Mouse (Mus musculus) adrenal gland (tissue): ENCODE results near the gene Spice1.

Source experiments
- intact Hi-C: fragments of 180-260 bp; cut with DNase I; formaldehyde crosslinking; loops from one replicate; pipeline ENCODE4 v1.15.1; 2025
- long read RNA-seq, 2 experiments: library from polyadenylated mRNA; unstranded; transcript quantifications; one replicate each; pipeline ENCODE4 v2.0.0; 2020; ENCODE audit warnings: borderline replicate concordance in 1 of 2; ENCODE audit not compliant: insufficient replicate concordance in 1 of 2

The Spice1 gene
- long read RNA-seq, experiment 1, full-length matches to known transcripts = 1 of 9 reads
- long read RNA-seq, experiment 1, partial matches to known transcripts = 3 of 9 reads
- long read RNA-seq, experiment 1, other reads (novel, unspliced or antisense) = 5 of 9 reads
- long read RNA-seq, experiment 2, full-length matches to known transcripts = 2 of 16 reads
- long read RNA-seq, experiment 2, partial matches to known transcripts = 5 of 16 reads
- long read RNA-seq, experiment 2, other reads (novel, unspliced or antisense) = 9 of 16 reads

DNA sequence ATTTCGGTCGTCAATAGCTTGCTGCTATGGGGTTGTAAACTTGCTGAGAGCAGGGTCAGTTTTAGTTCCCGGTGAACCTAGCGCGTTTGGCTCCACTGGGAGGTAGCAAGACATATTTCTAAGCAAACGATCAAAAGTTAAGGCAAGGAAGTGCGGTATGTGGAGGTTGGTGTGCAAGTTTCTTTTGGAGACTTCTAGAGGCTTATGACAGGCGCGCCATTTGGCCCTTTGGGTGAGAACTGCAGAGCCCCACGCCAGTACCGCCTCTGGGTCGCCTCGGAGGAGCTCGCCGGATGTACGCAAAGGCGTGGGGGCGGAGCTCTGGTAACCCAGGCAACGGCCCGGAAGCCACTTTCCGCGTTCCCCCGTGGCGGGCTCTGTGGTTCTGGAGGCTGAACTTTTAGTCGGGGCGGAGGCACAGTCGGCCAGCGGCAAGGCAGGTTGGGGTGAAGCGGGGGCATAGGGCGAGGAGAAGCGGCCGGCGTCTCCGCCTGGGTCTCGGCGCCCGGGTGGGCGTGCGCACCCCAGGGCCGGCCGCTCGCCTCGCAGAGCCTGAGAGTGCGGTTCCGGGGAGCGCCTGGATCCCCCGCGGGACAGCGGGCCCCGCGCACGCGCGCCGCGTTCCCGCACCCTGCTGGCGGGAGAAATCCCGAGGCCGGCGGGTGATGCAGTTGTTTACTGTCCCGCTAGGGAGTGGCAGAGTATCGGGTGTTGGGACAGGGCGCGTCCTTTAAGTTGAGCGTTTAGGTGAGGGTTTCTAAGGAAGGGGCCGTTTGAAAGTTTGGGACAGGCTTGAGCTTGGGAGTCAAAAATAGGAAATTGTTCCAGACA, at the start of gene Spice1:
Spice1 (plus strand) TSS at position 51 of the 831 bp plus-strand sequence.
- intact Hi-C loops = no loop called here

DNA sequence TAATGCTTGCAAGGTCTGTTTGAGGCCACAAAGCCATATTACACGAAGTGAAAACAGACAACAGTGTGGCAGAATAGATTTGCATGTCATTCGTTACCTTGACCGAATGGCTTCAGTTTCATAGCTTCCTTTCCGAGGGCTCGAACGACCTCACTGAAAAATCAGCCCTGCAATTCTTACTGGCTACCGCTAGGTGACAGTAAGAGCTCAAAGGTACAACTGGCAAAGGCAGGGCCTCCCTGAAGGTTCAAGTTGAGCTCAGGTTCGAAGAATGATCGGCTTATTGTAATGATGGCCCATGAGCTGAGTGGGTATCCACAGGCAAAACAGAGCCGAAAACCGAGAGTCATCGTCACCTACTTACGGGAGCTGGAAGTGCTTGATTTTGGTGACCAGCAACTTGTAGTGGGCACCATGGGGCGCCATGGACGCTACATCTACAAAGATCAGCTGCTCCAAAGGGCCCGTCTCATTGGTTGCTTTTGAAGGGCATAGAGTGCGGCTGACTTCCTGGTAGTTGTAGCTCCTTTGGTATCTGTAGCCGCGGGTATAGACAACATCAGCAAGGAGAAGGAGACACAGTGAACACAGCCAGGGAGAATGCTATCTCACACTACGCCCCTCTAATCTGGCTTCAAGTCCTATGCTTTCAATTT, 47.4 kb upstream of the Spice1 start:
- intact Hi-C loops = loop anchor here (10.0 kb wide), 1 partner anchor 65 kb away; no protein-coding TSS in a partner anchor

DNA sequence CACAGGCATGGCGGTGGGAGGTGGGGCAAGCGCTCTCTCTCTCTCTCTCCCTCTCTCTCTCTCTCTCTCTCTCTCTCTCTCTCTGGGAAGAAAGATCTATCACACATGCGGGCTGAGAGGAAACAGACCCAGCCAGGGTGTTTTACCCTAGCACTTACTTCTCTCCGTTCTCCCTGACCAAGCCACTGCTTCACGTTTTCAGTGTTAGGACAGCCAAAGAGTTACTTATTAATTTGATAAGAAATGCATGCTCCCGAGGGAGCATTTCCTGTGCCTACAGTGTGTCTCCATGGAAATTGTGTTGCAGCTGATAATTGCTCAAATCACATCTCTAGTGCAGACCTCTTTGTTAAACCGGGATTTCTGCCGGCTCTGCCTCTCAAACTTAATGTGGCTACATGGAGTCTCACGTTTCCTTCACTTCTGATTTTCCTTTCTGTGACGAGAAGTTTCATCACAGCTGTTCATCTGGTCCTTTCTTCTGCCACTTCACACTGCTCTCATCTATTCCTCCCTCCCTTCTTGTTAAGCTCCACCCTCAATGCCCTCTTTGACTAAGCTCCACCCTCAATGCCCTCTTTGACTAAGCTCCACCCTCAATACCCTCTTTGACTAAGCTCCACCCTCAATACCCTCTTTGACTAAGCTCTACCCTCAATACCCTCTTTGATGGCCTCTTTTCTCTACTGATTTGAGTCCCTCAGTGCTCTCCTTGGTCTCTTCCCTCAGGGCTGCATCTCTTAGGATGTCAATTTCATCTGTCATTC, 44.6 kb upstream of the Spice1 start:
- intact Hi-C loops = no loop called here

DNA sequence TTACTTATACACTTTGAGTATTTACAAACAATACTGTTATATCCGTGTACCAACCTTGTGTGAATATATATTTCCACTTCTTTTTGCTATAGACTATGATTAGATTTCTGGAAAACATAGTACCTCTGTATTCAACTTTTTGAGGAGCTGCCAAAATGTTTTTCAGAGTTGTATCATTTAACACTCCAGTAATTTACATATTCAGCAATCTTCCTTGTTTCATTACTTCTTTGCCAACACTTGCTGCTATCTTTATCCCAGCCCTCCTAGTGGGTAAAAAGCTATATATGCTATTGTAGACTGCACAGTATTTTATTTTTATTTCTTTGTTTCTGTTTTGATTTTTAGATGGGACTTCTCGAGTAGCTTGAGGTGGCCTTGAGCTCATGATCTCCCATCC, 43.1 kb upstream of the Spice1 start:
- intact Hi-C loops = no loop called here

DNA sequence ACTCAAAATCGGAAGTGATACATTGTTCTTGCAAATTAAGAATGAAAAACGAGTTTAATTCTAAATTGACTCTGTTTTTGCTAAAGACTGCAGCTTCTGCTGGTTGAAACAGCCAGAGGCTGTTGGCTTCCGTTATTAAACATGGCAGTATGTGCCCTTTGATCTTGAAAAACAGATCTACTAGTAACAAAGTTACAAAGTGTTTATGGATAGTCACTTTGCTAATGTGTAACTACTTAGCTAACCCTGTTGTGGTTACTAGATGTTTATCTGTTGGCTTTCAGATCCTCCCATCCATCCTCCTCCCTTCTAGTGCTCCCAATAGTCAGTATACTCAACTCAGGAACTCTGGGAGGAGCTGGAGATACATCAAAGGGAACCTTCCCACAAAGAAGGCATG, 41.3 kb upstream of the Spice1 start:
- intact Hi-C loops = no loop called here

DNA sequence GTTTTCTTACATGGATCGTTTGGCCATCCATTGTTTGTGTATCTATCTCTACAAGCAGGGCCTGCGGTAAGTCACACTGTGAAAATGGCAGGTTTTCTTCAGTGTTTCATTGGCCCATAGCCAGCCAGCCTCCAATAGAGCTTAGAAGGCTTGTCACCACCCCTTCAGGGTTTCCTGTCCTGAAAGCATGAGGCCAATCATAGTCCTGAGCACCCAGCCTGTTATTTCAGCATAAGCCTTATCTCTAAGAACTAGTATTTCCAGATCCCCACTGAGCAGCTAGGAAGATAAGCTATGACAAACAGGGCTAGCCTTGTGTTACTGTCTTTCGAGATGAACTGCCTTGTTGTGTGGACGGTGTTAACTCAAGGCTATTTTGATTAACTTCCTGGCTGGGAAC, 33.5 kb upstream of the Spice1 start:
- intact Hi-C loops = no loop called here

DNA sequence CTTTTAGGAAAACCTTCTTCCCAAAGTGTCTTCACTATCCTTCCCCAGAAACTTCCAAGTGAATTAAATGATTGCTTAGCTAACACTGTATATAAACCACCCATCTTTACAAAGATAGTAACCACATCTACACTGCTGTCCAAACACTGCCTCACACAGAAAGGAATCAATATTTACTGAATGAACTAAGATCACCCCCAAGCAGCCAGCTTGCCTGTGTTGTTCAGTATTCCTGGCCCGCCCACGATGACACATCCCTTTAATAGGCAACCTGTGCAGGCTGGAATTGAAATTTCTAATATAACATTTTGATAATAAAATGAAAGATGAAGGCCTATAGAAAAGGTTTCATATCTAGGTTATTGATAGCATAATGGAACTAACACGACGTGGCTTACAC, 30.6 kb upstream of the Spice1 start:
- intact Hi-C loops = no loop called here

DNA sequence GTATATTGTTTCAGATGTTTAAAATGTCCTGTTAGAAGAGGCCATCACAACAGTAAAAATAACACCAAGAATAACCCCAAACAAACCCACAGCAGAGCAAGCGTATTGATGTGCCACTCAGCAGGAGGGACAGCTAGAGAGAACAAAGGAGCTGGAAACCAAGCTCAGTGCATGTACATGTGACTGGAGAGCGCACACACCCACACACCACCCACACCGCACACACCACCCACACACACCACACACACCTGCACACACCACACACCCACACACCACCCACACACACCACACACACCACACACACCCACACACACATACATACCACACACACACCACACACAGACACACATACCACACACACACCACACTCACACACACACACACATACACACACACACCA, 26.7 kb upstream of the Spice1 start:
- intact Hi-C loops = no loop called here

DNA sequence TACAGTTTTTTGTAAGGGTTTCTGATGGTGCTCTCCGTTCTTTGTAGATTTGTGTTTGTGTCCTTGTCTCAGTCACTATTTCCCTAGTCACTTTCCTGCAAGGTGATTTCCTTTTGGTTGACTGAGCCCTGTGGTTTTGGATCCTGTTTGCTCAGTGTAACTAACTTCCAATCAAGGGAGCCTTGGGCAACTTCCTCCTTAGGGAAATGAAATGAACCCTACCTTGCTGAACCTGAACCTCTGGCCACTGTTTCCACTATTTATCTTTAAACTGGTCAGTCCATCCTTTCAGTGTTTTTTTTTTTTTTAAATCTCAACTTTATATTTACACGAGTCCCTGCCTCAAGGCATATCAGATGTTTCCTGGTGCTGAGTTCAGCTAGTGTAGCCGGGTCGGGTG, 18.3 kb upstream of the Spice1 start:
- intact Hi-C loops = no loop called here

DNA sequence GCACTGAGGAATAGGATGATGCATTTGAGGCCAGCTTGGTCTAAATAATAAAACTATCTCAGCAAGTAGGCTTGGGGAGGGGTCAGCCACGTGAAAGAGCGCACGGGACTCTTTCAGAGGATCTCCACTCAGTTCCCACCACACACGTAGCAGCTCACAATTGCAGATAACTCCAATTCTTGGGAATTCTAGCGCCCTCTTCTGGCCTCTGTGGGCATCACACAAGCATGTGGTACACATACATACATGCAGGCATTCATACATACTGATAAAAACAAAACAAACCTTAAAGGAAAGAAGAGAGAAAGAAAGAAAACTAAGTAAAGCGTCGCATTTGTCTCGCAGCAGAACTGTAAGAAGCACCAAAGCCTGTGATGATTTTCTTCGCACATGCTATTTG, 16.3 kb upstream of the Spice1 start:
- intact Hi-C loops = no loop called here

DNA sequence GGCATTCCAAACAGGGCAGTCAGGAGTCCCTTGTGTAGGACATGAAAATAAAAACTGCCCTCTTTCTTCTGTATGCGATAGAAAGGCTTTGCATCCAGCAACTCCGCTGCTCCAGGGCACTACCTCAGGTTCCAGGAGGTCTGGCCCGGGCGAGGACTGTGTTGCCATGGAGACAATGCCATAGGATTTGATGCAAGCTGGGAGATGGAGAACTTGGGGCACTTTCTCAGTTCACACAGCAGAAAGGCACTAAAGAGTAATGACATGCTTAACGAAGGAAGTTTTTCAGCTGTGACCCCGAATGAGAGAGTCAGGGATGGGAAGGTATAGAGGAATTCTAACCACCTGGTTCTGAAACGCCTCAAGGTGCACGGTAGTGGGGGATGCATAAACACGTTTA, 15.8 kb upstream of the Spice1 start:
- intact Hi-C loops = no loop called here

DNA sequence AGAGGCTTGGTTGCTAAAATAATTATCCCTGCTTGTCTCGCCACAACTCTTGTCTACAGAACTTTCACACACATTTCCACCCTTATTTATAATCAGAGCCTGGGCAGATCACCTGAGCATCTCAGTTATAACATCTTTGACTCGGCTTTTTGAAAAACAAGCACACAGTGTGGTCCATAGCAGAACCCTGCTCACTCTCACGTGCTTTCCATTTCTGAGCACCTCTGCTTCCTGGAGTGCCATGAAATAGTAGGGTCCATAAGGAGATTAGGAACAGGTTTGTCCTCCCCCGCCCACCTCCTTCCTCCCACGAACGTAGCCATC, 15.3 kb upstream of the Spice1 start:
- intact Hi-C loops = no loop called here

DNA sequence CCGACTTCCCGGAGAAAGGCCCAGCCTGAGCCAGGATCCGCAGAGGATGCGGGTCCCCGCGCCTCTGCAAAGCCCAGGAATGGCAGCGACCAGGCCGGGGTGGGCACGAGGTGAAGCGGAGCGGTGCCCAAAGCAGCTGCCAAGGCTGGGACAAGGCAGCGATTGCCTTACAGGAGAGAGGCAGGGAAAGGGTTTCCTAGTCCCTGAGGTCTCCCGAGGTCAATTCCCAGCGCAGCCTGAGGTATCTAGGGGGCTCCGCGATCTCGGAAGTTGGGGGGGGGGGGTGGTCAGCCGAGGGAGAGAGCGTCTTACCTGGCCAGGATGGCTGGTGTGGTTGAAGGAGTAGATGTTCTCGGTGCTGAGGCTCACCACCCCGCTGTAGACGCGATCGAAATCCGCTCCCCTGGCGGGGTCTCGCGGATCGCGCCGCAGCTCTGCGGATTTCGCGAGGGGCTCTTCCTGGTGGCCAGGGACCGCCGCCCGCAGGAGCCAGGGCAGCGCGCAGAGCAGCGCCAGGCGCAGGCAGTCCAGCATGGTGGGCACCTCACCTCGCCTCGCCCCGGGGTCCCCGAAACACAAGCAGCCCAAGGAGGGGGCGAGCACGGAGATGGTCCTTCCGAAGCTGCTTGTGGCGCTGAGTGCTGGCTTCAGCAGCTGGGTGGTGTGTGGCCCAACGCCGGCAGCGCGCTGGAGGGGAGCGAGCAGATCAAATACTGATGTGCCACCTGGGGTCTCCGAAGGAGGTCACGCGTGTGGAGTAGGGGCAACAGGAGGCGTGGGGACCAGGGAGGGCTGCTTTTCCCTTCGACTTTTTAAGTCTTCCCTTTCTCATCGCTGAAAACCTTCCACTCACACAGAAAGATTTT, 14.7 kb upstream of the Spice1 start:
- intact Hi-C loops = no loop called here

DNA sequence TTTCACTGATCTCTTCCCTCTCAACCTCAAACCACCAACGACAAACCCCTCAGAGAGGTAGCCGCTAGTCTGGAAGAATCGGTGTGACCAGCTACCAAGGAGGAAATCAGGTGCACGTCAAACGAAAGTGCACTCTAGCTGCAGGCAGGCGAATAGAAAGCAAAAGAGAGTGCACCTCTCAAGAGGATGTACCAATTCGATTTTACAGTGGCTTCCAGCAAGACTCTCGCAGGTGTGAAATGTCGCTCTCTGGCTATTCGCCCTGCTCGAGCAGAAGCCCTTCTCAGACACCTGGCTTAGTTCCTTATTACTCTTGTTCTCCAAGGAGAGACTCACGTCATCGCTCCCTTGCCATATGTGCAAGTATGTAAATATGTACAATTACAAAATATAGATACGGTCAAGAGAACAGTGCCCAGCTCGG, 14.0 kb upstream of the Spice1 start, which contains the start of gene Sidt1:
Sidt1 (minus strand) TSS at position 336 of the 424 bp plus-strand sequence.
- intact Hi-C loops = no loop called here

DNA sequence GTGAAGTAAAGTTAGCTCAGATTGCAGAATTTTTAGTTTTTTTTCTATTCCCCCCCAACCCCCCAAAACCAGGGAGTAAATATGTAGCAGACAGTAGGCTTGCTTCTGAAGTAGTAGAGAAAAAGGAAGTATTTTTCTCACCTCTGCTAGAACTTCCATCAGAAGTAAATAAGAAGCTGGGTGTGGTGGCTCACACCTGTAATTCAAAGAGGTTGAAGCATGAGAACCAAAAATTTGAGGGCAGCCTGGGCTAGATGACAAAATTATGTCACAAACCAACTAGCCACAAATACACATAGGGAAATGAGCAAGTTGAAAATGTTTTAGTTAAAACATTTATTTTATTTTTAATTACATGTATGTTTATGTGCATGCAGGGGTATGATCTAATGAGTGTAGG, 9.4 kb upstream of the Spice1 start:
- intact Hi-C loops = no loop called here

DNA sequence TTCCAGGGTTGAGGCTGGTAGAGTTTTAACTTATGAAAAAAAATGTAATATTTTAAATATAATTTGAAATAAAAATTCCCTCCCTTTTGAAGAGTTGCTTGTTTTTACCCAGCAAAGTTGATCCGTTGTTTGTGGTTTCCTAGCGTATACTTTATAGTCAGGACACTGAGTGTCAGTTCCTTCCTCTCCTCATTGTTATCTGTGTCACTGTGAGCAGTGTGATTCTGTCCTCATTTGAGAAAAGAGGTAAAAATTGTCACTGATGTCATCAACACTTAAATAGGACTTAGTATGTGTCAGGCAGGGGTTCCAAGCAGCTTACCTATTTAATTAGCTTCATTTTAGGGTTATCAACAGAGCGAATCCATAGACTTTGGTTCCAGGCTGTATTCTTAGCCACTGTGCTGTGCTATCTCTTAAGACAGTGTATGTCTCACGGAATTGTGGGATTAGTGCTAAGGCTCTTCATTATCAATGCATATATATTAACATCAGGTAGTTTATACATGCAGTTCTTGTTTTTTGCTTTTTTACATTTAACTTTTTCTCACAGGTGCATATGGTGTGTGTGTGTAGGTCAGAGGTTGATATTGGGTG, 3.0 kb downstream of the Spice1 start:
- intact Hi-C loops = no loop called here

DNA sequence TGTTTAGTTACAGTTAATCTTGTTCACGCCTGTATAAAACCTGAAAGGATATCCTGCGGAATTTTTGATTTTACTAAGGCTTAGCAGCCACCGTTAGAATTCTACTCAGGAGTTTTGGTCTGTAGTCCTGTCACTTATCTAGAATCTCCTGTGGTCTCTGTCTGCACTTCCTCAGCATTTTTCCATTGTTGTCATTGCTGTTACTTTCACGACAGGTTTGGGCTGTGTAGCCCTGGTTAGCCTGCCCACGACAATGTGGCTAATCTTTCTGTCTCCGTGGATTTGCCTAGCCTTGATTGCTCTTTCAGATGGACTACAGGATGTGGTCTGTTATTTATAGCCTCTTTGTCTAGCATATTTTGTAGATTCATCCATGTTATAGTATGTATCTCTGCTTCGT, 9.4 kb downstream of the Spice1 start:
- intact Hi-C loops = no loop called here

DNA sequence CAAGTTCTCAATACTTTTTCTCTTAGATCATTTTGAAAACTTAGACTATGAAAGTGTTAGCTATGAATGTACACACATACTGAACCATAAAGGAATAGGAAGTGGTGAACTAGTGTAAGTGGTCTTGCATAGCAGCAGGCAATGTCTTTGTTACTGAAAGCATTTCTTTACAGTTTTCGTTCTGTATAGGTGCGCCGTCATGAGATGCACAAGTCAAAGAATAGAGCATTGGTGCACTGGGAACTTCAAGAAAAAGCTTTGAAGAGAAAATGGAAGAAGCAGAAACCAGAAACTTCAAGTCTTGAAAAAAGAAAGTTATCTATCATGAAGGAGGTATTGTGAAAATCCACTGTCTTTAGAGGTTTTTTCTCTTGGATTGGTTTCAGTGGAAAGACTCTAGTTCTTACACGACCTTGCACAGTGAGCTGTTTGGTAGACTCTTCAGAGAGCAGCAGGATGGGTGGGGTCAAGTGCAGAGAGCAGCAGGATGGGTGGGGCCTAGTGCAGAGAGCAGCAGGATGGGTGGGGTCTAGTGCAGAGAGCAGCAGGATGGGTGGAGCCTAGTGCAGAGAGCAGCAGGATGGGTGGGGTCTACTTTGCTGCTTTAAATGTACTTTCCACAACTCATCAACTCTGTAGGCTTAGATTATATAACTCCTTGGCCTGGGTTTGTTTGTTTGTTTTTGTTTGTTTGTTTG, 10.8 kb downstream of the Spice1 start:
- intact Hi-C loops = no loop called here
